Mouse (Mus musculus) MEL (cell line): ENCODE results near the gene Ighmbp2. TPM values are rescaled to one million over a fixed set of nuclear protein-coding genes. Genes with fewer than 3 reads are reported as not detected.
A peak's percentile ranks its signal among the peaks of the same experiment; 100 is the strongest.

Experiments used
- DNase-seq: peaks from one replicate; pipeline ENCODE4 v3.0.0; 2011; ENCODE audit warnings: low read depth, low spot score
- H3K27ac ChIP-seq: 2 replicates; pipeline ENCODE4 v1.5.1; 2012; ENCODE audit warnings: low read depth, mild to moderate bottlenecking, control low read depth, low read length, moderate library complexity; ENCODE audit not compliant: control insufficient read depth
- H3K27me3 ChIP-seq, 2 experiments: fragments of 150-350 bp in 1 of 2; sonication (generic) in 1 of 2; 2 replicates each; pipeline ENCODE4 v1.6.1; 2012; ENCODE audit warnings: low read length in 2 of 2, mild to moderate bottlenecking in 2 of 2, improper control_type of control experiment in 1 of 2, moderate library complexity in 1 of 2; ENCODE audit not compliant: insufficient read depth in 2 of 2, control insufficient read depth in 1 of 2
- H3K36me3 ChIP-seq, 2 experiments: 2 replicates each; pipeline ENCODE4 v1.6.1; 2012 to 2014; ENCODE audit warnings: low read length in 2 of 2, improper control_type of control experiment in 1 of 2, inconsistent platforms in 1 of 2, mild to moderate bottlenecking in 1 of 2; ENCODE audit not compliant: insufficient read depth in 2 of 2, control insufficient read depth in 1 of 2
- H3K4me1 ChIP-seq, 2 experiments: fragments of 150-350 bp in 1 of 2; sonication (generic) in 1 of 2; 2 replicates each; pipeline ENCODE4 v1.6.1; 2012; ENCODE audit warnings: low read length in 2 of 2, improper control_type of control experiment in 1 of 2, mild to moderate bottlenecking in 1 of 2; ENCODE audit not compliant: insufficient read depth in 2 of 2, control insufficient read depth in 1 of 2
- H3K4me3 ChIP-seq, 2 experiments: fragments of 150-350 bp in 1 of 2; sonication (generic) in 1 of 2; 2 replicates each; pipeline ENCODE4 v1.5.1; 2012; ENCODE audit warnings: low read depth in 2 of 2, low read length in 2 of 2, mild to moderate bottlenecking in 2 of 2, moderate library complexity in 2 of 2, control low read depth in 1 of 2, improper control_type of control experiment in 1 of 2; ENCODE audit not compliant: control insufficient read depth in 1 of 2, insufficient read depth in 1 of 2
- H3K79me2 ChIP-seq: 2 replicates; pipeline ENCODE4 v1.6.1; 2012; ENCODE audit warnings: mild to moderate bottlenecking, low read length, moderate library complexity; ENCODE audit not compliant: control insufficient read depth, poor library complexity, insufficient read depth
- H3K9ac ChIP-seq: 2 replicates; pipeline ENCODE4 v1.6.1; 2012; ENCODE audit warnings: low read depth, mild to moderate bottlenecking, control low read depth, low read length, moderate library complexity; ENCODE audit not compliant: control insufficient read depth, poor library complexity, severe bottlenecking
- H3K9me3 ChIP-seq: fragments of 150-350 bp; sonication (generic); replicated peaks from 2 replicates; pipeline ENCODE4 v1.6.1; 2012; ENCODE audit warnings: mild to moderate bottlenecking, low read length, improper control_type of control experiment, moderate library complexity; ENCODE audit not compliant: insufficient read depth
- BHLHE40 ChIP-seq: IDR thresholded peaks from 2 replicates; pipeline ENCODE4 v1.6.1; 2012; ENCODE audit warnings: low read depth, mild to moderate bottlenecking, inconsistent platforms, low read length, improper control_type of control experiment, borderline replicate concordance
- CHD1 ChIP-seq: IDR thresholded peaks from 2 replicates; pipeline ENCODE4 v1.6.1; 2012; ENCODE audit warnings: low read depth, mild to moderate bottlenecking, inconsistent platforms, low read length, improper control_type of control experiment
- CHD2 ChIP-seq: IDR thresholded peaks from 2 replicates; pipeline ENCODE4 v1.6.1; 2011; ENCODE audit warnings: low read length, improper control_type of control experiment
- CTCF ChIP-seq, 3 experiments: IDR thresholded peaks in 2 of 3; conservative IDR thresholded peaks in 1 of 3; 2 replicates each; pipeline ENCODE4 v1.5.1; 2011 to 2012; ENCODE audit warnings: low read length in 3 of 3, low read depth in 2 of 3, mild to moderate bottlenecking in 2 of 3, improper control_type of control experiment in 1 of 3, inconsistent platforms in 1 of 3, mixed read lengths in 1 of 3, moderate library complexity in 1 of 3; ENCODE audit not compliant: control insufficient read depth in 1 of 3, insufficient read depth in 1 of 3, poor library complexity in 1 of 3, severe bottlenecking in 1 of 3
- E2F4 ChIP-seq: IDR thresholded peaks from 2 replicates; pipeline ENCODE4 v1.6.1; 2011; ENCODE audit warnings: low read depth, low read length, improper control_type of control experiment, borderline replicate concordance
- ELF1 ChIP-seq: IDR thresholded peaks from 2 replicates; pipeline ENCODE4 v1.6.1; 2014; ENCODE audit warnings: low read depth, mild to moderate bottlenecking, inconsistent platforms, low read length, improper control_type of control experiment, moderate library complexity
- EP300 ChIP-seq, 2 experiments: IDR thresholded peaks; 2 replicates each; pipeline ENCODE4 v1.6.1; 2011; ENCODE audit warnings: improper control_type of control experiment in 2 of 2, low read length in 2 of 2, low read depth in 1 of 2, mild to moderate bottlenecking in 1 of 2
- ETS1 ChIP-seq: IDR thresholded peaks from 2 replicates; pipeline ENCODE4 v1.6.1; 2012; ENCODE audit warnings: low read depth, mild to moderate bottlenecking, inconsistent platforms, low read length, improper control_type of control experiment, moderate library complexity
- GABPA ChIP-seq: IDR thresholded peaks from 2 replicates; pipeline ENCODE4 v1.6.1; 2012; ENCODE audit warnings: low read depth, mild to moderate bottlenecking, inconsistent platforms, low read length, improper control_type of control experiment, moderate library complexity
- GATA1 ChIP-seq: IDR thresholded peaks from 2 replicates; pipeline ENCODE4 v1.6.1; 2011; ENCODE audit warnings: low read depth, low read length, improper control_type of control experiment
- HCFC1 ChIP-seq: IDR thresholded peaks from 2 replicates; pipeline ENCODE4 v1.6.1; 2012; ENCODE audit warnings: low read depth, mild to moderate bottlenecking, inconsistent platforms, low read length, improper control_type of control experiment, moderate library complexity
- JUND ChIP-seq: IDR thresholded peaks from 2 replicates; pipeline ENCODE4 v1.6.1; 2011; ENCODE audit warnings: low read depth, mild to moderate bottlenecking, improper control_type of control experiment, low read length
- KAT2A ChIP-seq: conservative IDR thresholded peaks from 2 replicates; pipeline ENCODE4 v1.6.1; 2012; ENCODE audit warnings: low read depth, low read length, improper control_type of control experiment, inconsistent platforms
- MAX ChIP-seq: IDR thresholded peaks from 2 replicates; pipeline ENCODE4 v1.6.1; 2011; ENCODE audit warnings: low read length, improper control_type of control experiment
- MAZ ChIP-seq: IDR thresholded peaks from 2 replicates; pipeline ENCODE4 v1.6.1; 2012; ENCODE audit warnings: low read depth, mild to moderate bottlenecking, inconsistent platforms, low read length, improper control_type of control experiment
- MEF2A ChIP-seq: IDR thresholded peaks from 2 replicates; pipeline ENCODE4 v1.6.1; 2014; ENCODE audit warnings: low read depth, mild to moderate bottlenecking, inconsistent platforms, low read length, improper control_type of control experiment; ENCODE audit not compliant: poor library complexity, insufficient replicate concordance, severe bottlenecking; ENCODE audit errors: extremely low read depth
- MXI1 ChIP-seq: IDR thresholded peaks from 2 replicates; pipeline ENCODE4 v1.6.1; 2011; ENCODE audit warnings: mild to moderate bottlenecking, low read depth, low read length, improper control_type of control experiment
- MYB ChIP-seq: IDR thresholded peaks from 2 replicates; pipeline ENCODE4 v1.6.1; 2011; ENCODE audit warnings: mild to moderate bottlenecking, low read depth, low read length, improper control_type of control experiment
- MYC ChIP-seq: IDR thresholded peaks from 2 replicates; pipeline ENCODE4 v1.6.1; 2011; ENCODE audit warnings: low read depth, mild to moderate bottlenecking, low read length, improper control_type of control experiment, moderate library complexity
- NELFE ChIP-seq: IDR thresholded peaks from 2 replicates; pipeline ENCODE4 v1.6.1; 2011; ENCODE audit warnings: low read depth, low read length, improper control_type of control experiment
- NRF1 ChIP-seq: IDR thresholded peaks from 2 replicates; pipeline ENCODE4 v1.6.1; 2014; ENCODE audit warnings: low read depth, mild to moderate bottlenecking, inconsistent platforms, low read length, improper control_type of control experiment, moderate library complexity; ENCODE audit not compliant: poor library complexity, insufficient read depth, severe bottlenecking
- POLR2A ChIP-seq, 2 experiments: IDR thresholded peaks; 2 replicates each; pipeline ENCODE4 v1.6.1; 2011 to 2012; ENCODE audit warnings: low read length in 2 of 2, mild to moderate bottlenecking in 2 of 2, control low read depth in 1 of 2, improper control_type of control experiment in 1 of 2, low read depth in 1 of 2, moderate library complexity in 1 of 2; ENCODE audit not compliant: control insufficient read depth in 1 of 2, insufficient read depth in 1 of 2, poor library complexity in 1 of 2
- POLR2AphosphoS2 ChIP-seq: IDR thresholded peaks from 2 replicates; pipeline ENCODE4 v1.6.1; 2011; ENCODE audit warnings: low read length, improper control_type of control experiment
- POLR2AphosphoS5 ChIP-seq: IDR thresholded peaks from 2 replicates; pipeline ENCODE4 v1.6.1; 2012; ENCODE audit warnings: low read depth, borderline replicate concordance, mild to moderate bottlenecking, inconsistent platforms, low read length, moderate library complexity, mixed read lengths
- RAD21 ChIP-seq: IDR thresholded peaks from 2 replicates; pipeline ENCODE4 v1.6.1; 2011; ENCODE audit warnings: mild to moderate bottlenecking, low read depth, low read length, improper control_type of control experiment
- RCOR1 ChIP-seq: IDR thresholded peaks from 2 replicates; pipeline ENCODE4 v1.6.1; 2012; ENCODE audit warnings: low read depth, mild to moderate bottlenecking, inconsistent platforms, low read length, improper control_type of control experiment
- SIN3A ChIP-seq: IDR thresholded peaks from 2 replicates; pipeline ENCODE4 v1.6.1; 2012; ENCODE audit warnings: low read length, improper control_type of control experiment, inconsistent platforms
- SMC3 ChIP-seq: IDR thresholded peaks from 2 replicates; pipeline ENCODE4 v1.6.1; 2011; ENCODE audit warnings: low read depth, low read length, improper control_type of control experiment
- TAL1 ChIP-seq: IDR thresholded peaks from 2 replicates; pipeline ENCODE4 v1.6.1; 2012; ENCODE audit warnings: mild to moderate bottlenecking, inconsistent platforms, low read length, moderate library complexity, mixed read lengths
- TCF12 ChIP-seq: IDR thresholded peaks from 2 replicates; pipeline ENCODE4 v1.6.1; 2014; ENCODE audit warnings: low read depth, mild to moderate bottlenecking, inconsistent platforms, low read length, improper control_type of control experiment, moderate library complexity
- UBTF ChIP-seq: IDR thresholded peaks from 2 replicates; pipeline ENCODE4 v1.6.1; 2012; ENCODE audit warnings: low read depth, mild to moderate bottlenecking, inconsistent platforms, low read length, improper control_type of control experiment, moderate library complexity, borderline replicate concordance; ENCODE audit not compliant: insufficient read depth
- USF2 ChIP-seq, 2 experiments: IDR thresholded peaks; 2 replicates each; pipeline ENCODE4 v1.6.1; 2011 to 2012; ENCODE audit warnings: improper control_type of control experiment in 2 of 2, low read length in 2 of 2, borderline replicate concordance in 1 of 2, inconsistent platforms in 1 of 2, low read depth in 1 of 2, mild to moderate bottlenecking in 1 of 2; ENCODE audit not compliant: insufficient read depth in 1 of 2
- ZC3H11A ChIP-seq: IDR thresholded peaks from 2 replicates; pipeline ENCODE4 v1.6.1; 2012; ENCODE audit warnings: low read depth, mild to moderate bottlenecking, inconsistent platforms, low read length, improper control_type of control experiment
- ZKSCAN1 ChIP-seq: IDR thresholded peaks from 2 replicates; pipeline ENCODE4 v1.6.1; 2012; ENCODE audit warnings: low read depth, mild to moderate bottlenecking, inconsistent platforms, low read length, improper control_type of control experiment, moderate library complexity
- ZMIZ1 ChIP-seq: IDR thresholded peaks from 2 replicates; pipeline ENCODE4 v1.6.1; 2012; ENCODE audit warnings: low read depth, mild to moderate bottlenecking, inconsistent platforms, low read length, improper control_type of control experiment, moderate library complexity
- ZNF384 ChIP-seq: IDR thresholded peaks from 2 replicates; pipeline ENCODE4 v1.6.1; 2012; ENCODE audit warnings: low read depth, mild to moderate bottlenecking, inconsistent platforms, low read length, improper control_type of control experiment
- polyA plus RNA-seq, 2 experiments: library from polyadenylated mRNA; stranded (reverse) in 1 of 2; unstranded in 1 of 2; fragments of >175 nt in 1 of 2; fragments of >200 nt in 1 of 2; gene quantifications; 2 replicates each; pipeline versions ENCODE4 v1.2.1 to v1.2.4; 2012; ENCODE audit warnings: low replicate concordance in 2 of 2, low read depth in 1 of 2; ENCODE audit not compliant: insufficient read length in 2 of 2, insufficient read depth in 1 of 2, missing spikeins in 1 of 2
- total RNA-seq: library from RNA; depleted of rRNA; stranded (reverse); fragments of 300-350 nt; gene quantifications from 2 replicates; pipeline ENCODE4 v1.2.3, GENCODE M21; 2012

The Ighmbp2 gene
- total and polyA plus RNA-seq, 3 experiments = 11.7 to 12.9 TPM; not detected in 1

DNA sequence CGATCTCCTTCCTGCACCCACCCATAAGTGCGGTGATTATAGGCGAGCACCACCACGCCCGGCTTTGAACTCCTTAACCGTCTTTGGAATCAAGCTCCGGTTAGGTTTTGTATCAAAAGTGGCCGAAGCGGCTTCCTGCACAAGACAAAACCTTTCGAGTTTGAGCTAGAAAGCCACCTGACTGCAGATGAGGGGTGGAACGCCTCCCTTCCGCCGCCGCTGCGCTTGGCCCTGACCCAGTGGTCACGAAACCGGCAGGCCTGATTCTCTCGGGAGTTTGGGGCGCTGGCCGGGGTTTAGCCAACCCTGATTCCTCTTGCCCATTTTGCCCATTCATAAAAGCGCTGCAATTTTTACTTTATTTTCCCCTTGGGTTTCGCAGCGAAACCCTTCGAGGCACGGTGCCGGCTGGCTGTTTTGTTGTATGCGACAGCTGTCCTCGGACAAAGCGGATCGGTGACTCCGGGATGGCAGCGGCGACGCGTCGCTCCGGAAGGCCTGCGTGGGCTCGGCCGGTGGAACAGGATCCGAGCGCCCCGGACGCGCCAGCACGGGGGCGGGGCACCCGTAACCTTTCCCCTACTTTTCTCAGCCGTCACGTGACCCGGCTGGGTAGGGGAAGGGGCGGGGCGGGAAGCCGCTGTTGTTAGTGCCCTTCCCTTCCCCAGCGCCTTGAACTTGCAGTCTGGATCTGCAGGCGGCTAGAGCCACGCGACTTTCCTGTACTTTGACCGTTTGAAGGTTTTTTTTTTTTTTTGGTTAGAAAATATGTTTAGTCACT lies 42.3 kb upstream of the Ighmbp2 start:
- Histone ChIP-seq H3K4me3 (peak overlapping the region; percentile 68 to 99), H3K4me1 (peaks cover 9 to 21% of the 10 kb centered on the region in 2 experiments), H3K36me3 (peaks cover 0 to 11% of the 10 kb centered on the region in 2 experiments; a peak in 2 of 4 replicates), H3K27ac (peak overlapping the region; percentile 92), H3K79me2 (peaks cover 1% of the 10 kb centered on the region), H3K9me3 (no peaks in the 10 kb centered on the region), H3K9ac (peak overlapping the region; percentile 79), H3K27me3 (no peaks in the 10 kb centered on the region)
- peak; percentile 95 for DNase-seq
- TF ChIP-seq POLR2AphosphoS2 (no peak), NRF1 (no peak), ZKSCAN1 (no peak), GATA1 (no peak), EP300 (IDR thresholded peaks at IDR 0.05; ENCODE audit: low read depth in 1 of 2, low read length in 2 of 2) (peak in 1 of 2 experiments; percentile 64; a peak in 2 of 4 replicates), RAD21 (no peak), ZC3H11A (no peak), BHLHE40 (peak; percentile 81), MYB (no peak), POLR2AphosphoS5 (no peak), CTCF (IDR thresholded peaks at IDR 0.05 in 2 of 3, conservative IDR thresholded peaks at IDR 0.05 in 1 of 3; ENCODE audit: control insufficient read depth in 1 of 3, insufficient read depth in 1 of 3, low read depth in 2 of 3, low read length in 3 of 3, poor library complexity in 1 of 3, severe bottlenecking in 1 of 3) (no peak), NELFE (peak; percentile 71), ETS1 (peak; percentile 62), MYC (peak; percentile 80; the same call in 1 of the 2 replicates), POLR2A (IDR thresholded peaks at IDR 0.05; ENCODE audit: control insufficient read depth in 1 of 2, insufficient read depth in 1 of 2, low read depth in 1 of 2, low read length in 2 of 2, poor library complexity in 1 of 2) (peak; percentile 31 to 80; a peak in 3 of 4 replicates), E2F4 (no peak), CHD2 (no peak), TAL1 (no peak), KAT2A (no peak), HCFC1 (peak; percentile 67), ZMIZ1 (peak; percentile 55), TCF12 (no peak), MEF2A (no peak), ZNF384 (peak; percentile 88), CHD1 (peak; percentile 25; the same call in 1 of the 2 replicates), JUND (no peak), MAZ (peak; percentile 53; the same call in 1 of the 2 replicates), RCOR1 (no peak), UBTF (no peak), SIN3A (peak; percentile 81; the same call in 1 of the 2 replicates), MAX (peak; percentile 96), MXI1 (peak; percentile 89), SMC3 (no peak), USF2 (IDR thresholded peaks at IDR 0.05; ENCODE audit: borderline replicate concordance in 1 of 2, insufficient read depth in 1 of 2, low read depth in 1 of 2, low read length in 2 of 2) (peak; percentile 77 to 93; a peak in 3 of 4 replicates), ELF1 (no peak), GABPA (no peak)
